Mouse (Mus musculus) fibroblast of lung, adult 2 months (primary cell): Measurements from ENCODE around the gene Hoxb8.

Experiments
- DNase-seq: peaks from one replicate; pipeline ENCODE4 v3.0.0-alpha.2; 2011; ENCODE audit warnings: low read depth

Hoxb8 gene

DNA sequence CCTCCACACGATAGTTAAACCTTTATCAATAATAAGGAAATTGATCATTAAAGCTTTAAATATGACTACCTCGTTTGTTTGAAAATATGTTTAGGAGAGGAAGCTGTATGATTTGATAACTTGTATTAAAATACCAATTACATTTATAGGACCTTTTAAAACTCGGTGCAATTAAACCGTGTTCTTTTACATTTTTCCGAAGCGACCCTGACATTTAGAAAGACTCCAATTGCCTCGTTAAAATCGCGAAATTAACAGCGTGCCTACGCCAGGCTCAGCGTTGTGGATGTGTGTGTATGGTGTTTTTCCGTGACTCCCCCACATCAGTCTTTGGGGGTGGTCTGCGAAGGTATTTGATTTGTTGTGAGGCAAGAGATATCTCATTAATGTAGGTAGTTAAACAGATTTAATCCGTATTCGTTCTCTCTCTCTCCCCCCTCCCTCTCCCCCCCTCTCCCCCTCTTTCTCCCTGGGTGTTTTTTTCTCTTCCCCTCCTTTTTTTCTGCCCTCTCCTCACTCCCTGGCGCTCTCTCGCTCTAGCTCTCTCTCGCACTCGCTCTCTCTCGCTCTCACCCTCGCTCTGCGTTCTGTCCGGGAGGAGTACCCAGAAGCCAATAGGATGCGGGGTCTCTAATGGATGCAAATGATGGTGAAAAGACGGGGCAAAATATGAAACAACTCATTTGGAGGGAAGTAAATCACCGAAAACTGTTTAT lies at the start of gene Hoxb8:
TSS of gene Hoxb8 (plus strand) at position 51 of the 716 bp plus-strand sequence.
- no peak for DNase-seq

DNA sequence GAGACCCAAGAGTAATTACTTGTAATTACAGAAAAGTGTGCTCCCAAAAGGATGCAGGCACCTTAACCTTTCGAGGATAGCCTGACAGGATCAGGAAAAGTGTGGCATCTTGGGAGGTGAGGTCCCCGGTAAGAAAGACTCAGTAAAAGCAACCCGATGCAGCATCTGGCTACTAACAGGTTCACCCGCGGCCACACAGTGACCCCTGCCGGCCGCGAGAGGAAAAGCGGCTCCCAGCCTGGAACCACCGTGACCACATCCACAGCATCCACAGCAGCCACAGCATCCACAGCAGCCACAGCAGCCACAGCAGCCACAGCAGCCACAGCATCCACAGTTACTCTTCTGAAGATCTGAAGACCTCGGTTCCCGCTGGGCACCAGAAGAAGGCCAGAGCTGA lies 46.8 kb upstream of the Hoxb8 start:
- DNase-seq, result no peak

DNA sequence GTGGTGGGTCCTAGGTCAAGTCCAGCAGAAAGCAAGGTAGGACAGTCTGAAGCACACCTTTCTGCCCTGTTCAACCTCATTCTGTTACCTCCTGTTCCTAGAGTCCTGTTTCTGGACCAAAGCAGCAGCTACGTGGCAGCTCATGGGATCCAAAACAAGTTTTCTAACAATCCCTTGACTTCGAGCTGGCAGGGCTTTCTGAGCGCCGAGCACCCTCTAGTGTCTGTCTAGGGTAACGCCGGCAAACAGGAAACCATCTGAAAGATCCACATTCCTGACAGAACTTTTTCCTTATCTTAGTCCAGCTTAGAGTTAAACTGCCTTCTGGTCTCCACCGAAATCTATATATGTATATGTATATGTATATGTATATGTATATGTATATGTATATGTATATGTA lies 41.5 kb upstream of the Hoxb8 start:
- peak; percentile 30 for DNase-seq

DNA sequence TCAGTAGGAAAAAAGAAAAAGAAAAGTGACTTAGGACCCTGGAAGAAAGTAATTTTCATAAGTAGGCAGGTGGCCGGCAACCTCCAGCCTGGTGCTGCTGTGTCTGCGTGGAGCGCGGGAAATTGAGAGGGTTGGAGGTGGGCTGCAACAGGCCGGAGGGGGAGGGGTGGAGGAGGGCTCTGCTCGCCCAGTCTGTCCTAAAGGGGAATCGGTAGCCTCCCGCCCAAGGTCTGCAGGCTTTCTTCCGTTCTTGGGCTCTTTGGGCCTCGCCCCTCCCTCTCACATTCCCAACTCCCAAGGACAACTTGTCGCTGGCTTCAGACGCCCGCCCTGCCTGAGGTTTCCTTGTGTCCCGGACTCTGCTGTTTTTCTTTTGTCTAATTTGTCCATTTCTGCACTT lies 30.8 kb upstream of the Hoxb8 start:
- no peak for DNase-seq

GRCm38 (mm10) chr11:96251480-96252031 lies 30.1 kb upstream of the Hoxb8 start:
- no peak for DNase-seq

GRCm38 (mm10) chr11:96252541-96253120 lies 29.1 kb upstream of the Hoxb8 start:
- no peak for DNase-seq

GRCm38 (mm10) chr11:96254221-96254620 lies 27.5 kb upstream of the Hoxb8 start:
- no peak for DNase-seq

- no peak for DNase-seq
These were observed 26.4 kb upstream of the Hoxb8 start for GRCm38 (mm10) chr11:96255111-96255995.

GRCm38 (mm10) chr11:96255996-96256445 lies 25.7 kb upstream of the Hoxb8 start:
- DNase-seq, result no peak

DNA sequence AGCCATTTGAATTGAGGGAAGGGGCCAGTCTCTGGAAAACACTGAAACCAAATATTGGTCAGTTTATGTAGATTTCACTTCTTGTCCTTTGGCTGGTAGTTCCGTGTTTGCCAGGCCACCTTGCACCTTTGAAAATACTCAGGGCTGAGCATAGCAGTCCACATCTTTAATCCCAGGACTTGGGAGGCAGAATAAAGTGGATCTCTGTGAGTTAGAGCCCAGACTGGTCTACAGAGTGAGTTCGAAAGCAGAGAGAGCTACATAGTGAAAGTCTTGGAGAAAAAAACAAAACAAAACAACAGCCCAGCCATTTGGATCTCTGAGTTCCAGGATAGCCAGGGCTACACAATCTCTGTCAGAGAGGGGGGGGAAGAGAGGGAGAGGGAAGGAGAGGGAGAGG lies 24.6 kb upstream of the Hoxb8 start:
- DNase-seq, result no peak

- no peak for DNase-seq
These were observed 22.7 kb upstream of the Hoxb8 start for GRCm38 (mm10) chr11:96259038-96259437.

GRCm38 (mm10) chr11:96259511-96259910 lies 22.2 kb upstream of the Hoxb8 start:
- no peak for DNase-seq

- DNase-seq, result peak; percentile 25
These were observed 21.3 kb upstream of the Hoxb8 start for GRCm38 (mm10) chr11:96260310-96260970.

GRCm38 (mm10) chr11:96261323-96261890 lies 20.3 kb upstream of the Hoxb8 start:
- no peak for DNase-seq

GRCm38 (mm10) chr11:96262262-96262830 lies 19.4 kb upstream of the Hoxb8 start:
- DNase-seq, result no peak

DNA sequence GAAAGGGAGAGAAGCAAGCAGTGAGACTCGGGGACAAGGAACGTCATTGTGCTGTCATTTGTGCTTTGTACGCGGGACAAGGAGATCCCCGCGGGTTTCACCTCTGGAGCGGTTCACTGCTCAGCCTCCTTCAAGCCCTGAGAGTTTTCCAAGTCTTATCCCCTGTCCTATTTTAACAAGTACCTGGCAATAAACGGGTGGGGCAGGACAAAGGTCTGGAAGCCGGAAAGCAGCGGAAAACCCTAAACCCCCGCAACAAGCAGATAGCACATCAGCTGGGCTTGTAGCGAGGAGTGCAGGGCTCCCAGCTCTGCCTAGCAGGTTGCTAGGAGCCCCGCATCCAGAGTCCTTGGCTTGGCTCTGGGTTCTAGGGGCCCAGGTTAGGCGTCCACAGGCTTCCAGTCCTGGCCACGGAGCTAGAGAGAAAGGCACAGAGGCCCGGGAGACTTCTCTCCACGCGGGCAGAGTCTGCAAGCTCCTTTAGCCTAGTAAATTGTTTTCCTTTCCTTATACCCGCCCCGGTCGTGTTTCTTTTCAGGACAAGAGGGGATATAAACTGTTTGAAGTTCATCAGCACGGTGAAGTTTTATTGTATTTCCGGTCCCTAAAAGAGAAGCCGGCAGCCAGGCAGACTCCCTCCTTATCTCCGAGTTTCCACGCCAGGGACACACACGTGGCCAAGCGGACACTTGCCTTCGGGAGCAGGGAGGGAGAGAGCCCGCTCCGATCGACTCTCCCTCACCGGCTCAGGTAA lies 17.9 kb upstream of the Hoxb8 start:
- no peak for DNase-seq

DNA sequence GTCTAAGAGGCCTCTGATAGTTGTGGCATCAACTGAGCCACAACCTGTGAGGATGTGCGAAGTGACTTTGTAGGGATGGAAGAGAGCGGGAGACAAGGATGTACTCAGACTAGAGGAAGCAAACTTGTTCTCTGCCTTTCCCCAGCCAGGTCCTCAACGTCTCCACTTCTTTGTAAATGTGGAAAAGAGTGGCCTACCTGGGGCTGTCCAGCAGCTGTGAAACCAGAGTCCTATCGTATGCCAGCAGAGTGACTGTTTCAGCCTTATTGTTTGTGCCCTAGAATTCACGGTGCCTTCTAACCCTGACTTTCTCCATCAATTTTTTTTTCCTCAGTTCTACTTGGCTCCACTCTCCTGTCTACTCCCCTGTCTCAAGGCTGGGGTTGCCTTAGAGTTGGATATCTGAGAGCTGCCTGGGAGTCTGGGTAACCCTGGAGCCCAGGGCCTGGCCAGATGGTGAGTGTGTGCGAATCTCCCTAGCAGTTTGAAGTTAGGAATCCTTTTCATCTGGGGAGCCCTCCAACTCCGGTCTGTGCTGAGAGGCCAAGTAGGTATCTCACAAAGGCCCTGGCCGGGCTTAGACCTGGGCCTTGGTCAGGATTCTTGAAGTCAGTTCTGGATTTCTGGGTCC lies 17.2 kb upstream of the Hoxb8 start:
- no peak for DNase-seq

GRCm38 (mm10) chr11:96265954-96266353 lies 15.8 kb upstream of the Hoxb8 start:
- DNase-seq, result no peak

DNA sequence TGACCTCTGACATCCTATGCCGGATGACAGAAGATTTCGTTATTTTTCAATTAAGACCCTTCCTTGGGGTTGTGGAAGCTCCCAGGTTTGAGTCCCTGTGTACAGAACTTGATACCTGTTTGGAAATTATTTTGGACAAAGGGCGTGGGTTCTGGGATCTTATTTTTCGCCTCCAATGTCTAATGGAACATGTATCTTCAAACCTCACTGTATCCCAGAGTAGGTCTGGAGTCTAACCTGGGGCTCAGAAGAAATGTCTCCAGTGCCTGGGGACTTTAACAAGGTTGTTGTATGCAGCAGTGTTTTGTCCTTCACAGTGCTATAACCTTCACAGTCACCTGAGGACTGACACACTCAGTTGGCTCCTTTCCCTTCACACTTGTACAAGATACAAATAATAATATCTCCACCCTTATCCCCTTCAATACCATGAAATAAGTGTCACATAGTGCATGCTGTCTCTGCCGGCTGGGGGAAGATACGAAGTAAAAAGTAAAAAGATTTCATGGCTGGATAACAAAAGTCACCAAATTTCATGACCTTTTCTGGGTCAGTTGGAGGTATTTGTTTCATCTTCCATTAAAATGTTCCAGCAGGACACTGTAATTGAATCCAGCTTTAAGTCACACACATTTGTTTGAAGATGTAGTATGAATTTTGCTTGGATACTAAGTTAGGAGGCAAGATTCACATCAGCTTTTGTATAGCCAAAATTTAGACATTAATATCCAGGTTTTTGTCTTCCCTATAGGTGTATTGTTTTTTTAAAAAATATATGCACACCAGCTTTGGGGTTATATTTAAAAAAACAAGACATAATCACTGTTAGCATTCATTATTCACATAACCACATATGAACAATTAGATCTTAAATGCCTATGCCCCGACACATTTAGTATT lies 14.4 kb upstream of the Hoxb8 start:
- DNase-seq, result no peak
